Mouse (Mus musculus): ENCODE measurements around the gene Ttc3. TPM values are rescaled to one million over a fixed set of nuclear protein-coding genes. Genes with fewer than 3 reads are reported as not detected.

Ttc3 gene
- polyA plus RNA-seq, 1 experiment from 2014 or later = 212 TPM

DNA sequence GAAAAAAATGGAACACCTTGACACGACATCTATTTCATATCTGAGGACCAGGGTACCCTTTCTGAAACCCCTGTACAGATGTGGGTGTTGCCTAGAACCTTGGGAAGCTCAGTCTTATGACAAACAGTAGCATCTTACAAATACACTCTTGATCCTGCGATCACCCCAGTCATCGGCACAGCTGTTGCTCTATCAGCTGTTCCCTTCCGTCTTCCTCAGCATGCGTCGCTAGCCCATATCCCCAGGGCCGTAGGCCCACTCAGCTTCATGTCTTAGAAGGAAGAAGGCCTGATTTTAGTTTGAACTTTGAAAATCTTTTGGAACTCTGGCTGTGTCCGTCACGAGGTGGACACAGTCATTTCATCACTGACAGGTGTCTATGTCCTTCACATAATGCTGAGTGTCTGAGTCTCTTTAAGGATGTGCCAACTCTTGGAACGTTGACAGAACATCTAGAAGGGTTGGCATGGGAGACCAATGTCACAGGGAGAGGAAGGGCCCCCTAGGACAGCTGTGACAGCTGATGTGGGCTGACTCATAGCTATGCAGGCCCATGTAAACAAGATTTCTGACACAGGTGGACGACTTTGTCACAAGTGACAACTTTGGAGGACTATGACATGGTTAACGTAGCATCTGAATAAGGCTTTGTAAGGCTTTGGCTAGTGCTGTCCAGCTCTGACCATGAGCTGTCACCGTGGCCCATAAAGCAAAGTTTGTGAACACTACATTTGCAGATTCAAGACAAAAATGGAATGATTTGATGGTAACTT is 9.7 kb upstream of the Ttc3 start:
- H3K4me3 ChIP-seq = no peak overlapping the region
- no peaks in the 10 kb centered on the region for H3K27me3 ChIP-seq (replicated peaks)
- H3K27ac ChIP-seq (ENCODE audit: poor library complexity, severe bottlenecking) = no peak overlapping the region
- ATAC-seq (ENCODE audit: insufficient number of reproducible peaks, low FRiP score) = no peak
- whole genome bisulfite sequencing = 81% methylated on average over 13 of the region's 13 CpGs
- no peak overlapping the region for H3K4me2 ChIP-seq
- peaks cover 10% of the 10 kb centered on the region; the same call in 1 of the 2 replicates for H3K36me3 ChIP-seq
- no peak overlapping the region for H3K9ac ChIP-seq
- H3K4me1 ChIP-seq (replicated peaks) = peaks cover 20% of the 10 kb centered on the region
- H3K9me3 ChIP-seq (replicated peaks) = no peaks in the 10 kb centered on the region

DNA sequence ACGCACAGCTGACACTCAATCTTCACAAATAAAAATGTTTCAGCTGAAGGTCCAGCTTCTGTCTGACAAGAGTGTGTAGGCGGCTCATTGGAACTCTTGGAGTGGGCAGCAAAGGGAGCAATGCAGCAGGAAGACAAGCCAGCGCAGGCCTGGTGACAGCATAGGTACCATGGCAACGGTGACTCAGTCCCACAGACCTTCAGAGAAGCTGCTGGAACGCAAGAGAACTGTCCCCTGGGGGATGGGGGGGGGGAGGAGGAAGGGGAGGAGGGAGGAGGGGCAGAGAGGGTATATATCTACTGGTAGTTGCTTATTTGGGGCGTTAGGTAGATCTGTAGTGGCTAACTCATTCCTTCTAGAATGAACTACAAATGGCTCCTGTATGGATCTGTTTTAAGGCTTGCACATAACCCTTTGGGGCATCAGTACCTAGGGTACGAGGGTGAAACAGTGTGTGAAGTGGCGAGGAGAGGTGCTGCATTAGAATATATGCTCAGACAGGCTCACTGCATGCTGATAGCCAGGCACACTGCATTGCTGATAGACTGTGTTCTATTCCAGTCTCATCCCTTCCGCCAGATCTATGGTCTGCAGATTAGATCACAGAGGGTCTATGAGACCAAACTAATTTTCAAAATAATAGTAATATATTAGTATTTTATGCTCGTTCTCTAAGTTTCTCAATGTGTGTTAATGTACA is 8.1 kb upstream of the Ttc3 start:
- H3K9ac ChIP-seq = no peak overlapping the region
- H3K4me1 ChIP-seq (replicated peaks) = peaks cover 20% of the 10 kb centered on the region
- no peaks in the 10 kb centered on the region for H3K9me3 ChIP-seq (replicated peaks)
- peak; percentile 87 for ATAC-seq (ENCODE audit: insufficient number of reproducible peaks, low FRiP score)
- H3K4me3 ChIP-seq = no peak overlapping the region
- peak overlapping the region; percentile 60; the same call in 1 of the 2 replicates for H3K27ac ChIP-seq (ENCODE audit: poor library complexity, severe bottlenecking)
- H3K27me3 ChIP-seq (replicated peaks) = no peaks in the 10 kb centered on the region
- WGBS = 31% methylated on average over 10 of the region's 10 CpGs
- H3K36me3 ChIP-seq = peaks cover 14% of the 10 kb centered on the region; the same call in 1 of the 2 replicates
- H3K4me2 ChIP-seq = peak overlapping the region; percentile 40

DNA sequence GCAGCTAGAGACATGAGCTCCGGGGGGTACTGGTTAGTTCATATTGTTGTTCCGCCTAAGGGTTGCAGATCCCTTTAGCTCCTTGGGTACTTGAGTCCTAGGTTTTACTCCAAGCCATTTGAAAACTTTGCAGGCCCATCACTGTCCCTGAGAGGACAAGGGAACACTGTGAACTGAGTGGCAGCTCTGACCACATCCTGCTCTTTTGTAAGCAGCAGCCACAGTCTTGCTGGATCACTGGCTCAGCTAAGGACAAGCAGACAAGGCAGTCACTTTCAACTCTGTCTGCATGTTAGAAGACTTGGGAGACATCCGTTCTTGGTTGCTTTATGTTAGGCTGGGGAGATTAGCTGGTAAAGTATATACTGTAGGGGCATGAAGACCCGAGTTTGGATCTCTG is 6.6 kb upstream of the Ttc3 start:
- no peaks in the 10 kb centered on the region for H3K27me3 ChIP-seq (replicated peaks)
- H3K4me3 ChIP-seq = no peak overlapping the region
- H3K27ac ChIP-seq (ENCODE audit: poor library complexity, severe bottlenecking) = 0 out of 2 replicates have a peak overlapping the region, but pooled peaks have one; percentile 8
- H3K9me3 ChIP-seq (replicated peaks) = no peaks in the 10 kb centered on the region
- no peak overlapping the region for H3K9ac ChIP-seq
- H3K4me2 ChIP-seq = no peak overlapping the region
- ATAC-seq (ENCODE audit: insufficient number of reproducible peaks, low FRiP score) = no peak
- WGBS = 78% methylated on average over 4 of the region's 4 CpGs
- H3K36me3 ChIP-seq = peaks cover 14% of the 10 kb centered on the region; the same call in 1 of the 2 replicates
- peaks cover 21% of the 10 kb centered on the region for H3K4me1 ChIP-seq (replicated peaks)

DNA sequence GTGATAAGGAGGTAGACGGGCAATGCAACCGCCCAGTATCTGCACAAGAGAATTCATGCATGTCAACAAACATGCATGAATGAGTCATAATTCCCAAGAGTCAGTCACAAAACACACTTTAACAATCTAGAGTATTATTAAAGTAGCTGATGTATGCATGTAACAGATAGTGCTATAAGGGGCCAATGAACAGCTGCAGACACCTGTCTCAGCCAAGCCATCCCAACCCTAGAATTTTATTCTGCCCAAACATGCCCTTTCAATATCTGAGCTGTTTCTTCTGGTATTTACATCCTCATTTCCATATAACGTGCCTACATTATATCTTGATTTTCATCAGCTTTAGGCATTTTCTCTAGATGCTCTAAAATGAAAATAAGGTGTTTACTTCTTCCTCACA is 5.0 kb upstream of the Ttc3 start:
- H3K27me3 ChIP-seq (replicated peaks) = no peaks in the 10 kb centered on the region
- H3K36me3 ChIP-seq = peaks cover 14% of the 10 kb centered on the region; the same call in 1 of the 2 replicates
- H3K4me2 ChIP-seq = no peak overlapping the region
- peaks cover 30% of the 10 kb centered on the region for H3K4me1 ChIP-seq (replicated peaks)
- H3K9ac ChIP-seq = no peak overlapping the region
- H3K9me3 ChIP-seq (replicated peaks) = no peaks in the 10 kb centered on the region
- no peak overlapping the region for H3K4me3 ChIP-seq
- WGBS = 84% methylated on average over 3 of the region's 3 CpGs
- no peak for ATAC-seq (ENCODE audit: insufficient number of reproducible peaks, low FRiP score)
- no peak overlapping the region for H3K27ac ChIP-seq (ENCODE audit: poor library complexity, severe bottlenecking)

DNA sequence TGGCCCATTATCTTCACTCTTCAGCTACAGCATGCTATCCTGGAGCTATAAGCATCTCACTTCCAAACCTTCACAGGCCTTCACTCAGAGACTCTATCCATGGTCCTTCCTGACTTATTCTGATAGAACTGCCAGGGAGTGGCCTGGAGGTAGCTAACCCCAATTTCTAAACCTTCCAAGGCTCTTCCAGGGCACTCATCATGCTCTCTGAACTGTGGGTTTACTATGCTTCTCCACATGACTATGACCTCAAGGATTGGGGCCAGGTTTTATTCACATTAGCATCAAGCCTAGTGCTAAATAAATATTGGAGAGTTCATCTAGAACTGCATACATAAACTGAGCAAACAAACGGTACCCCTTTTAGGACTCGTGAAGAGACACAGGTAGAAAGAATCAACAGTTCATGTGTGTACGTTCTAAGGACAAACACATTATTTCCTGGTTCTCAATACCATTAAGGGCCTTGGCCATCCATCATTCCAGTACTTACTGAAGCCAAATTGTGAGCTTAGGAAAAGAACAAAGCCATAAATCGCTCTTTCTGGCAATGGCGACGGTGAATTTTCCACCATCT is 734 bp upstream of the Ttc3 start:
- Histone ChIP-seq H3K4me1 (replicated peaks) (peaks cover 16% of the 10 kb centered on the region), H3K9me3 (replicated peaks) (no peaks in the 10 kb centered on the region), H3K27me3 (replicated peaks) (no peaks in the 10 kb centered on the region), H3K4me2 (peak overlapping the region; percentile 68), H3K27ac (ENCODE audit: poor library complexity, severe bottlenecking) (peak overlapping the region; percentile 93), H3K9ac (peak overlapping the region; percentile 87), H3K4me3 (peak overlapping the region; percentile 66), H3K36me3 (peaks cover 7% of the 10 kb centered on the region; the same call in 1 of the 2 replicates)
- WGBS = 12% methylated on average over 6 of the region's 6 CpGs
- no peak for ATAC-seq (ENCODE audit: insufficient number of reproducible peaks, low FRiP score)

DNA sequence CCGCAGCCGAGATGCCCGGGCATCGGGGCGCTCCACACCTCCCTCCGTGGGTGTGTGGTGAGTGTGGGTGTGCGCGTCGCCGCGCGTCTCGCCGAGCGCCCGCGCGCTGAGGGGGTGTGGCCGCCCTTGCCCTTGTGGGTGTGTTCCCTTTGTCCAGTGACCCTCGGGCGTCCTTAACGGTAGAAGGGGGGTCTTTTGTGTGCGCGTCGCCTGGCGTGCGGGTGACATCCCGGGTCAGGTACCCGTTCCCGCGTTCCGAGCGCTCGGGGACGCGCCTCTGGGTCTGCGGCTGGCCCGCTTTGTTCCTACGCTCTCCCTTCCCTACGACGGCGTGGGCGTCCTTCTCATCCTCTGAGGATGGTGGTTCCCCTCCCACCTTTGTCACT is 490 bp downstream of the Ttc3 start:
- peaks cover 4% of the 10 kb centered on the region; the same call in 1 of the 2 replicates for H3K36me3 ChIP-seq
- H3K27ac ChIP-seq (ENCODE audit: poor library complexity, severe bottlenecking) = peak overlapping the region; percentile 93
- peak overlapping the region; percentile 87 for H3K9ac ChIP-seq
- peak overlapping the region; percentile 66 for H3K4me3 ChIP-seq
- H3K4me1 ChIP-seq (replicated peaks) = peaks cover 17% of the 10 kb centered on the region
- 0% methylated on average over 43 of the region's 43 CpGs for WGBS
- H3K4me2 ChIP-seq = peak overlapping the region; percentile 68
- peak; percentile 89 for ATAC-seq (ENCODE audit: insufficient number of reproducible peaks, low FRiP score)
- H3K27me3 ChIP-seq (replicated peaks) = no peaks in the 10 kb centered on the region
- no peaks in the 10 kb centered on the region for H3K9me3 ChIP-seq (replicated peaks)

DNA sequence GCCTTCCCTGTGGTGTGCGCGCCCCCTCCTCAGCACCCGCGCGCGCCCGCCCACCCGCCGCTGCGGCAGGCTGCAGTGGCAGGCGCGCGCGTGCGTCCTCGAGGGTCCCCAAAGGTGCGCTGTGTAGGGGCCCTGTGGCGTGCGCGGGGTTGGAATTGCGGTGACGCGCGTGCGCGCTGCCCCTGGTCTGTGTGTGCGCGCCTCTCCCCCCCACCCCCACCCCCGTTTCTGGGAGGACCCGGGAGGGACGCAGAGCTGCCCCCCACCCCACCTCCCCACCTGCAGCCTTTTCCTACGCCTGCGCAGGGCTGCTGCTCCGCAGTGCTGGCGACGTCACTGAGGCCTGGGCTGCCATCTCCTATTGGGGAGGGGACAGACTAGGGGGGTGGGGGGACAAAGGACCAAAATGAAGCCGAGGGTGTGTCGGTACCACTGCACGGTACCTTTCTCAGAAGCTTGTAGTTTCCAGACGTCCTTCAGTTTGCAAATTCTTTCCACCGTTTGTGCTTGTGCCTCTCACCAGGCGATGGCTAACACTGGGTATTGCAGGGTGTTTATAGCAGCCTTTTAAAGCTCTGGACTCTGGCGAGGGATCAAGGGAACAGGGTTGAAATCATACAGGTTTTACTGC is 998 bp downstream of the Ttc3 start, which contains the start of gene Pigp:
Pigp (minus strand) TSS at position 542 of the 631 bp plus-strand sequence.
- H3K4me1 ChIP-seq (replicated peaks) = peaks cover 17% of the 10 kb centered on the region
- H3K27ac ChIP-seq (ENCODE audit: poor library complexity, severe bottlenecking) = peak within 1 kb of the TSS; percentile 93
- no peaks in the 10 kb centered on the region for H3K9me3 ChIP-seq (replicated peaks)
- under 1% methylated on average over 41 of the region's 43 CpGs for WGBS
- H3K9ac ChIP-seq = peak within 1 kb of the TSS; percentile 87
- H3K4me3 ChIP-seq = peak within 1 kb of the TSS; percentile 66
- H3K36me3 ChIP-seq = peaks cover 4% of the 10 kb centered on the region; the same call in 1 of the 2 replicates
- H3K4me2 ChIP-seq = peak within 1 kb of the TSS; percentile 68
- peak; percentile 85 for ATAC-seq (ENCODE audit: insufficient number of reproducible peaks, low FRiP score)
- H3K27me3 ChIP-seq (replicated peaks) = no peaks in the 10 kb centered on the region

DNA sequence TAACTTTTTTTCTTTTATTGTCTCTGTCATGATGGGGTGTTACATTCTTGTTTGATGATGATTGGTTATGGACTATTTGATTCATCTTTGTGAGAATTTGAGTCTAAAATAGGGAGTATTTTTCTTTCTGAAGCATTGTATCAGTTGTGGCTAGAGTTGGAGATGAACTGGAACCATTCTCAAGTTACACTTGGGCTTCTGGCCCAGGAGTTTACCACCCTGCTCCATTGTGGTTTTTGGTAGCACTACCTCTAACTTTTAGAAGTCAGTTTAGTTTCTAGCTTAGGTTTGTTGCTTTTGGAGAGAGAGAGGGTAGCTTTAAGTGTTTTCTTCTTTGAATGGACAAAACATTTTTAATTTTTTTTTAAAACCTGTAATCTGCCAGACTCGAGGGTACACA is 9.0 kb downstream of the Ttc3 start:
- 49% methylated on average over 1 of the region's 1 CpGs for WGBS
- no peak for ATAC-seq (ENCODE audit: insufficient number of reproducible peaks, low FRiP score)

DNA sequence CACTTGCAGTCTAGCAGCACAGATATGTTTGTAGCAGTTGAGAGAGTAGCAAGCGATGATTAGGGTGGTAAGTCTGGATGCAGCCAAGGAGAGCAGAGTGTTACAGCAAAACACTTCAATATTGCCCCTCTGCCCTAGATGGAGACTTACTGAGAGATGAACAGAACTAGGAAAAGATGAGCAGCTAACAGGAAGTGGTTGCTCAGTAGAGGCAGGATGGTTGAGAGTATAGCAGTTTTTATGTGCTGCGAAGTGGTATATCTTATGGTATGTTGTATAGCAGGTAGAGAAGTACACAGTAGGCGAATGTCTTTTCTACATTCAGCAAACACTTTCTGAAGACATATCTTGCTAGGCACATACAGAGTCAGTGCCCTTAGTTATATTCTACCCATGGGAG is 12.9 kb downstream of the Ttc3 start:
- H3K4me2 ChIP-seq = no peak overlapping the region
- H3K9me3 ChIP-seq (replicated peaks) = no peaks in the 10 kb centered on the region
- peaks cover 30% of the 10 kb centered on the region for H3K4me1 ChIP-seq (replicated peaks)
- no peak overlapping the region for H3K27ac ChIP-seq (ENCODE audit: poor library complexity, severe bottlenecking)
- 91% methylated on average over 3 of the region's 3 CpGs for WGBS
- peaks cover 7% of the 10 kb centered on the region for H3K36me3 ChIP-seq
- H3K4me3 ChIP-seq = no peak overlapping the region
- ATAC-seq (ENCODE audit: insufficient number of reproducible peaks, low FRiP score) = no peak
- H3K9ac ChIP-seq = no peak overlapping the region
- no peaks in the 10 kb centered on the region for H3K27me3 ChIP-seq (replicated peaks)

More for the DNA sequence above, 9.0 kb downstream of the Ttc3 start:
- Histone ChIP-seq H3K36me3 (no peaks in the 10 kb centered on the region), H3K4me2 (no peak overlapping the region), H3K4me3 (no peak overlapping the region), H3K27ac (ENCODE audit: poor library complexity, severe bottlenecking) (no peak overlapping the region), H3K4me1 (replicated peaks) (peaks cover 41% of the 10 kb centered on the region), H3K9ac (no peak overlapping the region), H3K9me3 (replicated peaks) (no peaks in the 10 kb centered on the region), H3K27me3 (replicated peaks) (no peaks in the 10 kb centered on the region)

DNA sequence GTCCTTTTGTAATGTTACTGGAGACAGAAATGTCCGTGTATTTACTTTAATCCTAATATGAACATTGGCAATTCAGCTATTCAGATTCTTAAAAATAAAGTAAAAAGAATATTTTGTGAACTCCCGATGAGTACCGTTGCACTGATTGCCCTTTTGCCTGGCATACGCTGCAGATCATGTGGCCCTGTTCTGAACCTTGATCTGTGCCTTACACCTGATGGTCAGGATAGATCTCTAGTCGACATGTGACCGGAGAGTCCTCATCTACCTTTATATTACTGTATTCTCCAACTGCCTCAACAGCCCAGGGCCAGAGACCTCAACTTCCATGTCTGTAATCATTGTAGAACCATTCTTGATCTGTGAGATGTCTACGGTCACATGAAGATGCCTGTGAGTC is 17.3 kb downstream of the Ttc3 start:
- no peak overlapping the region for H3K4me2 ChIP-seq
- 0 out of 2 replicates have a peak, but pooled peaks cover 6% of the 10 kb centered on the region for H3K4me1 ChIP-seq (replicated peaks)
- H3K27ac ChIP-seq (ENCODE audit: poor library complexity, severe bottlenecking) = no peak overlapping the region
- no peaks in the 10 kb centered on the region for H3K9me3 ChIP-seq (replicated peaks)
- WGBS = 90% methylated on average over 7 of the region's 7 CpGs
- peaks cover 12% of the 10 kb centered on the region for H3K36me3 ChIP-seq
- ATAC-seq (ENCODE audit: insufficient number of reproducible peaks, low FRiP score) = no peak
- no peak overlapping the region for H3K4me3 ChIP-seq
- H3K9ac ChIP-seq = no peak overlapping the region
- H3K27me3 ChIP-seq (replicated peaks) = no peaks in the 10 kb centered on the region

All from heart, embryonic 12.5 days (tissue).